Mouse (Mus musculus) liver, embryonic 14.5 days (tissue): ENCODE measurements around the gene Tnfrsf12a. TPM values are rescaled to one million over a fixed set of nuclear protein-coding genes. Genes with fewer than 3 reads are reported as not detected.

ENCODE experiments used
- ATAC-seq: fragments of 200-750 bp; cut with Nextera tagmentation; 2 replicates; pipeline ENCODE4 v1.8.0; 2017; ENCODE audit warnings: moderate number of reproducible peaks, mild to moderate bottlenecking, moderate library complexity; ENCODE audit not compliant: insufficient read depth
- DNase-seq, 3 experiments: peaks; one replicate each; pipeline ENCODE4 v3.0.0-alpha.2; 2012 to 2013; ENCODE audit warnings: low read depth in 3 of 3, low spot score in 3 of 3
- H3K27ac ChIP-seq: fragments of 300-500 bp; sonication (generic); 2 replicates; pipeline ENCODE4 v1.5.1; 2014; ENCODE audit warnings: moderate library complexity, mild to moderate bottlenecking, control low read depth, inconsistent platforms
- H3K27me3 ChIP-seq: fragments of 300-500 bp; sonication (generic); 2 replicates; pipeline ENCODE4 v1.6.1; 2014; ENCODE audit warnings: mild to moderate bottlenecking, low read length, moderate library complexity; ENCODE audit not compliant: control insufficient read depth, insufficient read depth
- H3K36me3 ChIP-seq: fragments of 300-500 bp; sonication (generic); replicated peaks from 2 replicates; pipeline ENCODE4 v1.6.1; 2014; ENCODE audit warnings: low read depth; ENCODE audit not compliant: control insufficient read depth, insufficient read depth
- H3K4me1 ChIP-seq, 2 experiments: fragments of 200-500 bp in 1 of 2; fragments of 300-500 bp in 1 of 2; sonication (generic) in 1 of 2; replicated peaks; 2 replicates each; pipeline ENCODE4 v1.6.1; 2012 to 2014; ENCODE audit warnings: antibody characterized with exemption in 1 of 2, inconsistent platforms in 1 of 2, low read length in 1 of 2; ENCODE audit not compliant: control insufficient read depth in 2 of 2, insufficient read depth in 2 of 2
- H3K4me2 ChIP-seq: fragments of 300-500 bp; sonication (generic); 2 replicates; pipeline ENCODE4 v1.6.1; 2014; ENCODE audit warnings: low read depth, mild to moderate bottlenecking, control low read depth, moderate library complexity
- H3K4me3 ChIP-seq, 2 experiments: fragments of 200-500 bp in 1 of 2; fragments of 300-500 bp in 1 of 2; sonication (generic) in 1 of 2; 2 replicates each; pipeline ENCODE4 v1.5.1; 2012 to 2014; ENCODE audit warnings: low read depth in 2 of 2, low read length in 2 of 2, mild to moderate bottlenecking in 2 of 2, control low read depth in 1 of 2, inconsistent platforms in 1 of 2, moderate library complexity in 1 of 2; ENCODE audit not compliant: insufficient read depth in 1 of 2
- H3K9ac ChIP-seq: fragments of 300-500 bp; sonication (generic); replicated peaks from 2 replicates; pipeline ENCODE4 v1.6.1; 2014; ENCODE audit warnings: mild to moderate bottlenecking, control low read depth, moderate library complexity
- H3K9me3 ChIP-seq: fragments of 300-500 bp; sonication (generic); 2 replicates; pipeline ENCODE4 v1.6.1; 2016; ENCODE audit warnings: low read length, mixed read lengths; ENCODE audit not compliant: control insufficient read depth
- CTCF ChIP-seq: IDR thresholded peaks from 2 replicates; pipeline ENCODE4 v1.5.1; 2016; ENCODE audit warnings: antibody characterized with exemption, low read depth, control low read depth
- EP300 ChIP-seq: IDR thresholded peaks from 2 replicates; pipeline ENCODE4 v1.6.1; 2016; ENCODE audit warnings: antibody characterized with exemption, low read depth
- WGBS: fragments of 180-500 bp; shearing (Covaris S2); extraction: QIAGEN DNeasy Blood & Tissue Kit; methylation state at CpG from one replicate; pipeline ENCODE4 v1.1.7; 2014; ENCODE audit not compliant: insufficient replicate concordance; 5-methylcytosine and 5-hydroxymethylcytosine counted together
- polyA plus RNA-seq, 2 experiments: library from polyadenylated mRNA; depleted of rRNA in 1 of 2; stranded (reverse) in 1 of 2; unstranded in 1 of 2; fragments of >200 nt; fragmentation: Nextera tagmentation in 1 of 2; extraction: Ambion mirVana in 1 of 2; gene quantifications; 2 replicates each; pipeline versions ENCODE4 v1.2.1 to v1.2.3; 2012 to 2014

The Tnfrsf12a gene
- polyA plus RNA-seq, 2 experiments: 1.7 to 3.9 TPM

DNA sequence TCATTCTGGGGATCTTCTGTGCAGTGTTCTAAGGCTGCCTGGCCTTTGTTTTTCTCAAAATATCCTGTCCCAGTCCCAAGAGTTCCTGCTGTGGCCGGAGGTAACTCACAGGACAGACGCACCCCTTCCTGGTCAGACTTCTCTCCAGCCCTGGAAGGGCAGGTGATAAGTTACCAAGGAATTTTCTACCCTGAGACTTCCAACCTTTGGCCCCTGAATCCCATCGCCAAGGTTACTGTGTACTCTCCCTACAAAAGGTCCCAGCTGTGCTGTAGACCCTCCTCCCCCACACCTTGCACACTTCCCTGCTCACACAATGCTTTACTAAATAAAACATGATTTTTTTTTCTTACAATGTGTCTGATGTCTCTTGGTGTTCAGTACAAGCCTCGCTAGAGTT lies 4.8 kb upstream of the Tnfrsf12a start:
- H3K9me3 ChIP-seq: no peaks in the 10 kb centered on the region
- H3K4me1 ChIP-seq: peaks cover 2 to 5% of the 10 kb centered on the region in 2 experiments; a peak in 2 of 4 replicates
- no peak for ATAC-seq
- H3K4me3 ChIP-seq: no peak overlapping the region
- H3K27me3 ChIP-seq: peaks cover 65% of the 10 kb centered on the region
- H3K27ac ChIP-seq: no peak overlapping the region
- no peak for TF ChIP-seq CTCF
- no peak for TF ChIP-seq EP300
- no peak for DNase-seq
- H3K36me3 ChIP-seq: no peaks in the 10 kb centered on the region
- 34% methylated on average over 4 of the region's 4 CpGs for WGBS
- H3K4me2 ChIP-seq: no peak overlapping the region
- H3K9ac ChIP-seq: no peak overlapping the region

DNA sequence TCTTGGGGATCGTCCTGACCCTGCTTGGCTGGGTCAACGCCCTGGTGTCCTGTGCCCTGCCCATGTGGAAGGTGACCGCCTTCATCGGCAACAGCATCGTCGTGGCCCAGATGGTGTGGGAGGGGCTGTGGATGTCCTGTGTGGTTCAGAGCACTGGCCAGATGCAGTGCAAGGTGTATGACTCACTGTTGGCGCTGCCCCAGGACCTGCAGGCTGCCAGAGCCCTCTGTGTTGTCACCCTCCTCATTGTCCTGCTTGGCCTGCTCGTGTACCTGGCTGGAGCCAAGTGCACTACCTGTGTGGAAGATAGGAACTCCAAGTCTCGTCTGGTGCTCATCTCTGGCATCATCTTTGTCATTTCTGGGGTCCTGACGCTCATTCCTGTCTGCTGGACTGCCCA lies 3.8 kb upstream of the Tnfrsf12a start:
- no peak for DNase-seq
- WGBS: 48% methylated on average over 10 of the region's 10 CpGs

DNA sequence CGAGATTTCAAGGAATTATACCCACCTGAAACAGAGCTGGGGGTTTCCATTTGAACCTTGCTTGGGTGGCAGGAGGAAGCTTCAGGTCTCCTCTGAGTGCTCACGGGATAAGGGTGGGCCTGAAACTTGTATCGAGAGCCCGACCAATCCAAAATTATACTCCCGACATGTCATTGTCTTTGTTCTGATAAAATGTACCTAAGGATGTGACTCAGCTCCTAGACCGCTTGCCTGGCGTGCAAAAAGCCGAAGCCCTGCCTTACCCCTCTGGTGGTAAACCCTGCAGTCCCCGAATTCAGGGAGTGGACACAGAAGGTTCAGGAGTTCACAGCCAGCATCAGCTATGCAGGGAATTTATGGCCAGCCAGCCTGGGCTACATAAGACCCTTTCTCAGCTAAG lies 3.1 kb upstream of the Tnfrsf12a start:
- TF ChIP-seq EP300 (no peak), CTCF (no peak)
- WGBS: 36% methylated on average over 9 of the region's 9 CpGs
- Histone ChIP-seq H3K4me1 (peaks cover 2 to 12% of the 10 kb centered on the region in 2 experiments; a peak in 2 of 4 replicates), H3K4me3 (no peak overlapping the region), H3K36me3 (no peaks in the 10 kb centered on the region), H3K4me2 (no peak overlapping the region), H3K9ac (no peak overlapping the region), H3K27me3 (peaks cover 76% of the 10 kb centered on the region), H3K9me3 (no peaks in the 10 kb centered on the region), H3K27ac (no peak overlapping the region)
- ATAC-seq (no peak), DNase-seq (no peak)

More for the DNA sequence above, 3.8 kb upstream of the Tnfrsf12a start:
- H3K9ac ChIP-seq: no peak overlapping the region
- H3K27ac ChIP-seq: no peak overlapping the region
- H3K4me2 ChIP-seq: no peak overlapping the region
- H3K9me3 ChIP-seq: no peaks in the 10 kb centered on the region
- H3K4me1 ChIP-seq: peaks cover 2 to 7% of the 10 kb centered on the region in 2 experiments; a peak in 2 of 4 replicates
- no peak for TF ChIP-seq CTCF
- TF ChIP-seq EP300: no peak
- H3K27me3 ChIP-seq: peaks cover 74% of the 10 kb centered on the region
- ATAC-seq: no peak
- no peak overlapping the region for H3K4me3 ChIP-seq
- no peaks in the 10 kb centered on the region for H3K36me3 ChIP-seq

DNA sequence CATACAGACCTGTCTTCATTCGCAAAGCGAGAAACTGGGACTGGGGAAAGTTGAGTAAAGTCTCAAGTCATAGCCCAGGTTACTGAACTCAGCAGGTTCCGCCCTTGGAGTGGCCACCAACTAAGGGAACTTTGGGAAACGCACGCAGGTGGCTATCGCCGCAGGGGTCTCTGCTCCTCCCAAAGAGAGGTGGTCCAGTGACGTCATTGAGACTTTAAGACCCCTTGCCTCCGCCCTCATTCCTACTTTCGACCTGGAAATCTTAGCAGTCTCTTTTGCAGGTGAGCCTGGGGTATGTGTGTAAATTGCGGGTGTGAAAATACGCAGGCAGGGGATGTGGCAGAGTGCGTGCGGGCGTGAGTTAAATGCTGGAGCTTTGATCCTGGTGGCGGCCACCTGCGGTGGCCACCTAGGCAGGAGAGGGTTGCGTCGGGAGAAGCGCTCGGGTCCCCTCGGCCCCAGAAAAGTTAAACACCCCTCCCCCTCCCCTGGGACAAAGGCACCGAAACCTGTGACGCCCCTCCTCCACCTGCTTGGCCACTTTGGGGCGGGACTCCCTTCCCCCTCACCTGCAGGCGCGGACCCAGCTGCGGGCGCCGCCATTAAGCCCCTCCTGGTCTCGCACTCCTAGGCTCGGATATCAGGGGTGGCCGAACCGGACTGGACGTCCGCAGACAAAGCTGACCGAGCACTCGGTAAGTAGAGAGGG lies 2.0 kb upstream of the Tnfrsf12a start, which contains the start of gene Cldn6:
TSS of gene Cldn6 (plus strand) at position 123 of the 709 bp plus-strand sequence.
- Histone ChIP-seq H3K27ac (no peak within 1 kb of the TSS), H3K36me3 (no peaks in the 10 kb centered on the region), H3K4me2 (peak within 1 kb of the TSS; percentile 32; the same call in 1 of the 2 replicates), H3K9ac (no peak within 1 kb of the TSS), H3K27me3 (peaks cover 73% of the 10 kb centered on the region), H3K4me1 (peaks cover 2 to 13% of the 10 kb centered on the region in 2 experiments; a peak in 2 of 4 replicates), H3K9me3 (no peaks in the 10 kb centered on the region), H3K4me3 (0 out of 4 replicates have a peak within 1 kb of the TSS, but pooled peaks of 1 of the 2 experiments have one; percentile 3)
- no peak for ATAC-seq
- TF ChIP-seq EP300 (no peak), CTCF (no peak)
- WGBS: 4% methylated on average over 38 of the region's 38 CpGs
- no peak for DNase-seq

DNA sequence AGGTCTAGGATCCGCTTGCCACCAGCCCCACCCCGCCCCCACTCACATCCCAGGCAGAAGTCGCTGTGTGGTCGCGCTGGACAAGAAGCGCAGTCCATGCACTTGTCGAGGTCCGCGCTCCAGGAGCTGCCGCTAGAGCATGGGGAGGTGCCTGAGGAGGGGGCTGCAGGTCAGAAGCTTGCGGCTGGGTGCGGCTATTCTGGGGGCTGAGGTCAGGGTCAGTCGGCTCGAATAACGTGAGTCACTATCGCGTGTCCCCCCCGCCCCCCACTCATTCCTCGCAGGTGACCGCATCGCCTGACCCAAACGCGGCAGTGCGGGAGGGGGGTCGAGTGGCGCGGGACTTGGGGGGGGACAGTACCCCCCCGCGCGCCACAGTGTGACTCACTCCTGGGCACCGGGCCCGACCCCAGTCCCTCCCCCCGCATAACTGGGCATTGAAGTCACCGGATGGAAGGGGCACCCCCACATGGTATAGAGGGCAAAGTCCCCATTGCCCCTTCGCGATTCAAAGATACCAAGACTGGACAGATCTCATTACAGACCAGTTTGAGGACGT lies 716 bp downstream of the Tnfrsf12a start:
- H3K36me3 ChIP-seq: no peaks in the 10 kb centered on the region
- ATAC-seq (no peak), DNase-seq (no peak)
- peaks cover 5 to 16% of the 10 kb centered on the region in 2 experiments for H3K4me1 ChIP-seq
- no peak overlapping the region for H3K27ac ChIP-seq
- H3K4me2 ChIP-seq: peak overlapping the region; percentile 81
- TF ChIP-seq CTCF (no peak), EP300 (no peak)
- H3K4me3 ChIP-seq: peak overlapping the region; percentile 51 to 57
- H3K27me3 ChIP-seq: peaks cover 51% of the 10 kb centered on the region
- peak overlapping the region; percentile 33; the same call in 1 of the 2 replicates for H3K9ac ChIP-seq
- under 1% methylated on average over 36 of the region's 37 CpGs for WGBS
- H3K9me3 ChIP-seq: no peaks in the 10 kb centered on the region
